Mouse (Mus musculus): ENCODE results near the gene Arhgef7. TPM values are rescaled to one million over a fixed set of nuclear protein-coding genes. Genes with fewer than 3 reads are reported as not detected.
A peak's percentile ranks its signal among the peaks of the same experiment; 100 is the strongest.

Arhgef7 gene
- polyA plus RNA-seq, 1 experiment from 2014 or later = 45.7 TPM

GRCm38 (mm10) chr8:11821451-11822206, 94.1 kb downstream of the Arhgef7 start:
- DNase-seq (ENCODE audit: low spot score) = no peak
- Histone ChIP-seq H3K4me2 (ENCODE audit: low read depth, low read length) (no peak overlapping the region), H3K4me1 (ENCODE audit: control insufficient read depth, insufficient read depth, low read length) (no peaks in the 10 kb centered on the region), H3K27ac (replicated peaks; ENCODE audit: low read depth, low read length) (no peak overlapping the region), H3K36me3 (ENCODE audit: control insufficient read depth, insufficient read depth, low read length) (peaks cover 93% of the 10 kb centered on the region), H3K27me3 (replicated peaks; ENCODE audit: control insufficient read depth, insufficient read depth, low read length) (no peaks in the 10 kb centered on the region), H3K9ac (ENCODE audit: low read depth, low read length) (no peak overlapping the region), H3K4me3 (ENCODE audit: low read depth, low read length) (no peak overlapping the region), H3K9me3 (ENCODE audit: control insufficient read depth, low read length) (no peaks in the 10 kb centered on the region)
- ATAC-seq (ENCODE audit: low read depth) = no peak
- 93% methylated on average over 14 of the region's 14 CpGs for WGBS

- Histone ChIP-seq H3K4me1 (ENCODE audit: control insufficient read depth, insufficient read depth, low read length) (no peaks in the 10 kb centered on the region), H3K36me3 (ENCODE audit: control insufficient read depth, insufficient read depth, low read length) (peaks cover 84% of the 10 kb centered on the region), H3K27ac (replicated peaks; ENCODE audit: low read depth, low read length) (no peak overlapping the region), H3K9me3 (ENCODE audit: control insufficient read depth, low read length) (no peaks in the 10 kb centered on the region), H3K9ac (ENCODE audit: low read depth, low read length) (no peak overlapping the region), H3K4me2 (ENCODE audit: low read depth, low read length) (no peak overlapping the region), H3K27me3 (replicated peaks; ENCODE audit: control insufficient read depth, insufficient read depth, low read length) (no peaks in the 10 kb centered on the region), H3K4me3 (ENCODE audit: low read depth, low read length) (no peak overlapping the region)
- 64% methylated on average over 9 of the region's 9 CpGs for WGBS
- ATAC-seq (ENCODE audit: low read depth) (no peak), DNase-seq (ENCODE audit: low spot score) (no peak)
Measured at GRCm38 (mm10) chr8:11822550-11823060, 95.1 kb downstream of the Arhgef7 start.

DNA sequence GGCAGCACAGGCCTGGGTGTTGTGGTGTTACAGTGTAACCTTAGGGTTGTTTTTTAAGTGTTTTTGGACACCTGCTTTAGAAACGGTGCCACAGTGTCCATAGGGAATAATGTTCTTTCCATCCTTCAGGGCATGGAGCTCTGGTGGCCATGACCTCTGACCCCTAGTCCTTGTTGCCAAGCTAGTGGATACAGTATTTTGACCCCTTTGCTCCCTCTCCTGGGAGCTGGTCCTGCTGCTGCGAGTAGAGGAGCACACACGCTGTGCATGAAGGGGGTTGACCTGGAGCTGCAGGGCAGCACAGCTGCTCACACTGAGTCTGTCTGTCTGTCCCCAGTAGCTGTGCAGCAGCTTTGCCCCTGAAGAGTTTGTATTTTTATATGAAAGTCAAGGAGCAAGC, 98.2 kb downstream of the Arhgef7 start:
- Histone ChIP-seq H3K4me1 (ENCODE audit: control insufficient read depth, insufficient read depth, low read length) (no peaks in the 10 kb centered on the region), H3K4me3 (ENCODE audit: low read depth, low read length) (no peak overlapping the region), H3K27me3 (replicated peaks; ENCODE audit: control insufficient read depth, insufficient read depth, low read length) (no peaks in the 10 kb centered on the region), H3K9ac (ENCODE audit: low read depth, low read length) (no peak overlapping the region), H3K9me3 (ENCODE audit: control insufficient read depth, low read length) (no peaks in the 10 kb centered on the region), H3K27ac (replicated peaks; ENCODE audit: low read depth, low read length) (no peak overlapping the region), H3K4me2 (ENCODE audit: low read depth, low read length) (no peak overlapping the region), H3K36me3 (ENCODE audit: control insufficient read depth, insufficient read depth, low read length) (peaks cover 66% of the 10 kb centered on the region)
- DNase-seq (ENCODE audit: low spot score) = no peak
- no peak for ATAC-seq (ENCODE audit: low read depth)
- WGBS = 33% methylated on average over 3 of the region's 3 CpGs

DNA sequence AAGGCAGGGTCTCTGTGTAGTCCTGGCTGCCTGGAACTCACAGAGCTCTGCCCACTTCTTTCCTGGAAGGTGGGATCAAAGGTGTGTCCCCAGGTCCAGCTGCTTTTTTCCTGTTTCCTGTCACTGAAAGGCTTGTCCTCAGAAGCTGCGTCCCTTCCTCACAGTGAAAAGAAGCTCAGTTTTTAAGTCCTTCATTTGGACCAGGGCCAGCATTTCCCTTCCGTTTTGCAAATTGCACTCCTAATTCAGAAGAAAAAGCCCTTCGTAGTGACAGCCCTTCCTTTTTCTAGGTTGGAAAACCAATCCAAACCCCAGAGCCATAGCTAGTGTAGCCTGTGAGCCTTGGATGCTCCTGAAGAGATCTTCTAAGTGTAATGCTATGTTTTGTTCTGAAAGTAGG, 99.8 kb downstream of the Arhgef7 start:
- Histone ChIP-seq H3K27ac (replicated peaks; ENCODE audit: low read depth, low read length) (no peak overlapping the region), H3K9ac (ENCODE audit: low read depth, low read length) (no peak overlapping the region), H3K4me3 (ENCODE audit: low read depth, low read length) (no peak overlapping the region), H3K36me3 (ENCODE audit: control insufficient read depth, insufficient read depth, low read length) (peaks cover 62% of the 10 kb centered on the region), H3K4me1 (ENCODE audit: control insufficient read depth, insufficient read depth, low read length) (no peaks in the 10 kb centered on the region), H3K4me2 (ENCODE audit: low read depth, low read length) (no peak overlapping the region), H3K9me3 (ENCODE audit: control insufficient read depth, low read length) (no peaks in the 10 kb centered on the region), H3K27me3 (replicated peaks; ENCODE audit: control insufficient read depth, insufficient read depth, low read length) (no peaks in the 10 kb centered on the region)
- no peak for ATAC-seq (ENCODE audit: low read depth)
- WGBS = 78% methylated on average over 3 of the region's 3 CpGs
- DNase-seq (ENCODE audit: low spot score) = no peak

- WGBS = 82% methylated on average over 16 of the region's 16 CpGs
- Histone ChIP-seq H3K9me3 (ENCODE audit: control insufficient read depth, low read length) (no peaks in the 10 kb centered on the region), H3K27me3 (replicated peaks; ENCODE audit: control insufficient read depth, insufficient read depth, low read length) (no peaks in the 10 kb centered on the region), H3K9ac (ENCODE audit: low read depth, low read length) (no peak overlapping the region), H3K4me1 (ENCODE audit: control insufficient read depth, insufficient read depth, low read length) (no peaks in the 10 kb centered on the region), H3K36me3 (ENCODE audit: control insufficient read depth, insufficient read depth, low read length) (peaks cover 64% of the 10 kb centered on the region), H3K27ac (replicated peaks; ENCODE audit: low read depth, low read length) (no peak overlapping the region), H3K4me3 (ENCODE audit: low read depth, low read length) (no peak overlapping the region), H3K4me2 (ENCODE audit: low read depth, low read length) (no peak overlapping the region)
- DNase-seq (ENCODE audit: low spot score) (no peak), ATAC-seq (ENCODE audit: low read depth) (peak; percentile 27; the same call in 1 of the 2 replicates)
Measured at GRCm38 (mm10) chr8:11830214-11831046, 102.9 kb downstream of the Arhgef7 start.

DNA sequence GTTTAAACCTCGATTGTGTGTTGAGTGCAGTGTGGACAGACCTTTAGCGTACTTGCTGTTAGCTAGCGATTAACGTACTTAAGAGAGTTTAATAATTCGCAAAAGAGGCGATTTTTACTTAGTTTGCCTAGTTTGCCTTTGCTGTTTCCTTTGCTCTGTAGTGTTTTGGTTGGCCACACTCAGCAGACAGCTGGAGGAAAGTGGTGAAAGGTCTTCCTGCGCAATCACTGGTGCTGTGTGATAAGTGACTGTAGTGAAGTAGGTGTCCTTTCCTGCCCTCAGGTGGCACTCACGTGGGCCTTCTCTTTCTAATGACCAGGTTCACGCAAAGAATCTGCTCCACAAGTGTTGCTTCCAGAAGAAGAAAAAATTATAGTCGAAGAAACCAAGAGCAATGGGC, 103.7 kb downstream of the Arhgef7 start:
- H3K36me3 ChIP-seq (ENCODE audit: control insufficient read depth, insufficient read depth, low read length) = peaks cover 57% of the 10 kb centered on the region

DNA sequence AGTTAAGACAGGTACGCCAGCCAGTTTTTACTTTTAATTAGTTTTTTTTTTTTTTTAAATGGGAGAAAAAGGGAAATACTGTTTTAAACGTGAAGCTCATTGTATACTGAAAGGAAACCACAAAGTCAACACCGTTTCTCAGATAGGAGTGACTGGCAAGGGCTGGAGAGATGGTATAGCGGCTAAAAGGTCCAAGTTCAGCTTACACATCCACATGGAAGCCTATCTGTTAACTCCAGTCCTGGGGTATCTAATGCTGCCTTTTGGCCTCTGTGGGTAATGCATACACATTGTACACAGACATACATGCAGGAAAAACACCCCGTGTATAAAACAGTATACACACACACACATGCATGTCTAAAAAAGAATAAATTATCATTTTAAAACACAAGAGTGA, 104.4 kb downstream of the Arhgef7 start:
- H3K4me2 ChIP-seq (ENCODE audit: low read depth, low read length) = no peak overlapping the region
- no peaks in the 10 kb centered on the region for H3K27me3 ChIP-seq (replicated peaks; ENCODE audit: control insufficient read depth, insufficient read depth, low read length)
- H3K4me3 ChIP-seq (ENCODE audit: low read depth, low read length) = no peak overlapping the region
- DNase-seq (ENCODE audit: low spot score) = no peak
- H3K27ac ChIP-seq (replicated peaks; ENCODE audit: low read depth, low read length) = no peak overlapping the region
- no peak for ATAC-seq (ENCODE audit: low read depth)
- H3K36me3 ChIP-seq (ENCODE audit: control insufficient read depth, insufficient read depth, low read length) = peaks cover 53% of the 10 kb centered on the region
- WGBS = 88% methylated on average over 5 of the region's 5 CpGs
- H3K4me1 ChIP-seq (ENCODE audit: control insufficient read depth, insufficient read depth, low read length) = no peaks in the 10 kb centered on the region
- H3K9me3 ChIP-seq (ENCODE audit: control insufficient read depth, low read length) = no peaks in the 10 kb centered on the region
- H3K9ac ChIP-seq (ENCODE audit: low read depth, low read length) = no peak overlapping the region

More for the DNA sequence above, 103.7 kb downstream of the Arhgef7 start:
- no peak overlapping the region for H3K4me2 ChIP-seq (ENCODE audit: low read depth, low read length)
- DNase-seq (ENCODE audit: low spot score) (no peak), ATAC-seq (ENCODE audit: low read depth) (no peak)
- H3K27ac ChIP-seq (replicated peaks; ENCODE audit: low read depth, low read length) = no peak overlapping the region
- no peaks in the 10 kb centered on the region for H3K4me1 ChIP-seq (ENCODE audit: control insufficient read depth, insufficient read depth, low read length)
- no peaks in the 10 kb centered on the region for H3K27me3 ChIP-seq (replicated peaks; ENCODE audit: control insufficient read depth, insufficient read depth, low read length)
- H3K9me3 ChIP-seq (ENCODE audit: control insufficient read depth, low read length) = no peaks in the 10 kb centered on the region
- WGBS = 88% methylated on average over 10 of the region's 10 CpGs
- no peak overlapping the region for H3K9ac ChIP-seq (ENCODE audit: low read depth, low read length)
- no peak overlapping the region for H3K4me3 ChIP-seq (ENCODE audit: low read depth, low read length)

DNA sequence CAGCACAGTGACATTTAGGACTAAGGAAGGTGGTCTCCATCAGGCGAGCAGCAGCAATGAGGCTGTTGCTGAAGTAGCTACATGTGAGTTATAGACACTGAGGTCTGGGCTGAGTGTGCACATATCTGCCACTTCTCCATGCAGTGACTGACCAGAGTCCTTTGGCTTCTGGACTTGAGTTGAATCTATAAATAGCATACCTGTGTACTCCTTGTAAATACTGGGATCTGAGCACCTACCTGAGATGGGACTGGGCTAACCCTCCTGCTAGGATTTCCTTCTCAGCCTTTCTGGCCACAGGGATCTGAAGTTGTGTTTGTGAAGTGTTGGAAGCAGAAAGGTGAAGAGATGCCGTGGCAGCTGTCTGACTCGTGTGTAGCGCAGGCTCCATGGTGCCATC, 105.6 kb downstream of the Arhgef7 start:
- H3K4me1 ChIP-seq (ENCODE audit: control insufficient read depth, insufficient read depth, low read length) = no peaks in the 10 kb centered on the region
- H3K9ac ChIP-seq (ENCODE audit: low read depth, low read length) = no peak overlapping the region
- no peak overlapping the region for H3K4me2 ChIP-seq (ENCODE audit: low read depth, low read length)
- H3K36me3 ChIP-seq (ENCODE audit: control insufficient read depth, insufficient read depth, low read length) = peaks cover 46% of the 10 kb centered on the region
- H3K9me3 ChIP-seq (ENCODE audit: control insufficient read depth, low read length) = no peaks in the 10 kb centered on the region
- H3K4me3 ChIP-seq (ENCODE audit: low read depth, low read length) = no peak overlapping the region
- ATAC-seq (ENCODE audit: low read depth) (no peak), DNase-seq (ENCODE audit: low spot score) (no peak)
- no peaks in the 10 kb centered on the region for H3K27me3 ChIP-seq (replicated peaks; ENCODE audit: control insufficient read depth, insufficient read depth, low read length)
- no peak overlapping the region for H3K27ac ChIP-seq (replicated peaks; ENCODE audit: low read depth, low read length)
- 90% methylated on average over 4 of the region's 4 CpGs for WGBS

All from embryonic facial prominence, embryonic 14.5 days (tissue).